Mouse (Mus musculus) gastrocnemius, adult 8-10 months (tissue): ENCODE results near the gene Prpf3. TPM values are rescaled to one million over a fixed set of nuclear protein-coding genes. Genes with fewer than 3 reads are reported as not detected.
"Not testable (repeated sequence)": the region's sequence is repeated elsewhere in the genome, so short reads cannot be mapped to it uniquely, and the experiment has no call there.

Experiments
- DNase-seq, 2 experiments: peaks; one replicate each; pipeline ENCODE4 v3.0.0; 2022; ENCODE audit warnings: low spot score in 2 of 2
- total RNA-seq, 4 experiments: library from RNA; stranded (reverse); gene quantifications; 2 replicates each; pipeline ENCODE4 v1.2.4; 2022

Gene Prpf3
- total RNA-seq, 4 experiments from 2014 or later, result 12.8 to 18.2 (median 15.1) TPM

- no peak for DNase-seq
These were observed 35.4 kb downstream of the Prpf3 start for GRCm38 (mm10) chr3:95820046-95821010.

- peak; percentile 100 for DNase-seq
These were observed 36.2 kb downstream of the Prpf3 start for GRCm38 (mm10) chr3:95819351-95819985.

GRCm38 (mm10) chr3:95818571-95819288 is 37.0 kb downstream of the Prpf3 start, which contains the start of gene Rprd2:
Gene Rprd2, minus strand, starts transcription at chr3:95818863.
- peak; percentile 52 to 65 for DNase-seq

GRCm38 (mm10) chr3:95818026-95818511 is 37.6 kb downstream of the Prpf3 start:
- peak in 1 of 2 experiments; percentile 6 for DNase-seq

- no peak for DNase-seq
These were observed 39.0 kb downstream of the Prpf3 start for GRCm38 (mm10) chr3:95816681-95817080.

- no peak for DNase-seq
These were observed 47.3 kb downstream of the Prpf3 start for GRCm38 (mm10) chr3:95808384-95808783.

- DNase-seq, result not testable (repeated sequence)
These were observed 48.1 kb downstream of the Prpf3 start for GRCm38 (mm10) chr3:95807630-95808029.

GRCm38 (mm10) chr3:95806677-95807076 is 49.0 kb downstream of the Prpf3 start:
- no peak for DNase-seq

- DNase-seq, result no peak
These were observed 51.8 kb downstream of the Prpf3 start for GRCm38 (mm10) chr3:95803851-95804250.

- no peak for DNase-seq
These were observed 56.9 kb downstream of the Prpf3 start for GRCm38 (mm10) chr3:95798756-95799155.

GRCm38 (mm10) chr3:95794299-95794698 is 61.4 kb downstream of the Prpf3 start:
- no peak for DNase-seq

GRCm38 (mm10) chr3:95793662-95794061 is 62.0 kb downstream of the Prpf3 start:
- DNase-seq, result no peak

- DNase-seq, result no peak
These were observed 70.2 kb downstream of the Prpf3 start for GRCm38 (mm10) chr3:95785501-95785900.

Other genes starting within 250 kb of the Prpf3 start
- gene Ensa, start 230.9 kb downstream of the Prpf3 start, total RNA-seq, result 100 to 1,000 TPM; 104 to 118 (median 108) TPM
- 100 to 1,000 TPM in 3 of 4 experiments, 10 to 100 TPM in 1; 95.7 to 113 (median 106) TPM for gene Mcl1, start 197.1 kb downstream of the Prpf3 start, total RNA-seq
- 10 to 100 TPM; 13.8 to 23.4 (median 18.2) TPM for gene Adamtsl4, start 168.0 kb downstream of the Prpf3 start, total RNA-seq
- gene Ecm1, start 116.3 kb downstream of the Prpf3 start, total RNA-seq, result 10 to 100 TPM in 2 of 4 experiments, 1 to 10 TPM in 2; 6.0 to 16.6 (median 12.2) TPM
- 10 to 100 TPM; 21.8 to 27.4 (median 26.8) TPM for gene Tars2, start 95.7 kb downstream of the Prpf3 start, total RNA-seq
- 10 to 100 TPM; 31.2 to 38.4 (median 32.1) TPM for gene Rprd2, start 37.0 kb downstream of the Prpf3 start, total RNA-seq
- gene Mrps21, start 15.6 kb upstream of the Prpf3 start, total RNA-seq, result 100 to 1,000 TPM; 307 to 343 (median 325) TPM
- 10 to 100 TPM in 3 of 4 experiments, 1 to 10 TPM in 1; 9.4 to 22.7 (median 15.7) TPM for gene Ciart, start 26.4 kb upstream of the Prpf3 start, total RNA-seq
- 1 to 10 TPM; 1.1 to 2.1 (median 1.5) TPM for gene BC028528, start 36.1 kb upstream of the Prpf3 start, total RNA-seq
- 10 to 100 TPM; 44.6 to 48.2 (median 47.8) TPM for gene Aph1a, start 38.1 kb upstream of the Prpf3 start, total RNA-seq
- gene Car14, start 48.8 kb upstream of the Prpf3 start, total RNA-seq, result 100 to 1,000 TPM in 1 of 4 experiments, 10 to 100 TPM in 3; 41.8 to 112 (median 61.1) TPM
- gene Anp32e, start 73.4 kb upstream of the Prpf3 start, total RNA-seq, result 100 to 1,000 TPM in 1 of 4 experiments, 10 to 100 TPM in 3; 76.8 to 106 (median 90.5) TPM
- 10 to 100 TPM; 11.3 to 16.5 (median 12.9) TPM for gene Plekho1, start 140.1 kb upstream of the Prpf3 start, total RNA-seq
- 10 to 100 TPM; 11.3 to 16.8 (median 16.2) TPM for gene Vps45, start 202.6 kb upstream of the Prpf3 start, total RNA-seq
- gene Otud7b, start 248.6 kb upstream of the Prpf3 start, total RNA-seq, result 10 to 100 TPM; 61.8 to 77.4 (median 75.8) TPM